Mouse (Mus musculus): ENCODE results near the gene 2310039H08Rik. TPM values are rescaled to one million over a fixed set of nuclear protein-coding genes. Genes with fewer than 3 reads are reported as not detected.
A peak's percentile ranks its signal among the peaks of the same experiment; 100 is the strongest.

The 2310039H08Rik gene
- polyA plus RNA-seq (2016; fragmentation: Nextera tagmentation; extraction: Ambion mirVana), result 55.2 and 56.5 TPM in 2 replicates

- no peaks in the 10 kb centered on the region for H3K27me3 ChIP-seq (replicated peaks)
These were observed at the start of gene 2310039H08Rik for GRCm38 (mm10) chr17:46772404-46773277. TSS of gene 2310039H08Rik (plus strand) at chr17:46772635.

GRCm38 (mm10) chr17:46724477-46725084 is 47.9 kb upstream of the 2310039H08Rik start:
- ATAC-seq, result no peak
- H3K9ac ChIP-seq, result no peak overlapping the region
- WGBS (ENCODE audit: insufficient replicate concordance), result 79% methylated on average over 20 of the region's 20 CpGs
- peaks cover 58% of the 10 kb centered on the region for H3K36me3 ChIP-seq
- H3K4me3 ChIP-seq, result no peak overlapping the region
- no peak overlapping the region for H3K27ac ChIP-seq
- H3K27me3 ChIP-seq (replicated peaks), result peaks cover 18% of the 10 kb centered on the region
- peaks cover 20% of the 10 kb centered on the region for H3K4me1 ChIP-seq
- H3K9me3 ChIP-seq (replicated peaks), result no peaks in the 10 kb centered on the region
- no peak overlapping the region for H3K4me2 ChIP-seq

More at GRCm38 (mm10) chr17:46772404-46773277, at the start of gene 2310039H08Rik:
- Histone ChIP-seq H3K27ac (peak within 1 kb of the TSS; percentile 87), H3K36me3 (peaks cover 36% of the 10 kb centered on the region), H3K4me3 (peak within 1 kb of the TSS; percentile 92), H3K4me2 (peak within 1 kb of the TSS; percentile 92), H3K4me1 (peaks cover 36% of the 10 kb centered on the region), H3K9me3 (replicated peaks) (no peaks in the 10 kb centered on the region), H3K9ac (peak within 1 kb of the TSS; percentile 86)
- under 1% methylated on average over 50 of the region's 50 CpGs for WGBS (ENCODE audit: insufficient replicate concordance)
- peak; percentile 85 for ATAC-seq

- no peak overlapping the region for H3K4me3 ChIP-seq
- no peak overlapping the region for H3K27ac ChIP-seq
- H3K9ac ChIP-seq, result no peak overlapping the region
- peaks cover 20% of the 10 kb centered on the region for H3K4me1 ChIP-seq
- H3K27me3 ChIP-seq (replicated peaks), result peaks cover 25% of the 10 kb centered on the region
- no peaks in the 10 kb centered on the region for H3K9me3 ChIP-seq (replicated peaks)
- no peak overlapping the region for H3K4me2 ChIP-seq
- ATAC-seq, result no peak
- WGBS (ENCODE audit: insufficient replicate concordance), result 60% methylated on average over 9 of the region's 9 CpGs
- H3K36me3 ChIP-seq, result peaks cover 56% of the 10 kb centered on the region
These were observed 47.2 kb upstream of the 2310039H08Rik start for GRCm38 (mm10) chr17:46725273-46725672.

- WGBS (ENCODE audit: insufficient replicate concordance), result 81% methylated on average over 26 of the region's 26 CpGs
- ATAC-seq, result 0 out of 2 replicates have a peak, but pooled peaks have one; percentile 22
- no peaks in the 10 kb centered on the region for H3K9me3 ChIP-seq (replicated peaks)
- H3K36me3 ChIP-seq, result peaks cover 51% of the 10 kb centered on the region
- no peak overlapping the region for H3K4me3 ChIP-seq
- H3K4me1 ChIP-seq, result peaks cover 20% of the 10 kb centered on the region
- H3K4me2 ChIP-seq, result no peak overlapping the region
- no peak overlapping the region for H3K27ac ChIP-seq
- no peak overlapping the region for H3K9ac ChIP-seq
- H3K27me3 ChIP-seq (replicated peaks), result peaks cover 26% of the 10 kb centered on the region
These were observed 46.4 kb upstream of the 2310039H08Rik start for GRCm38 (mm10) chr17:46725731-46726645.

GRCm38 (mm10) chr17:46727271-46727670 is 45.2 kb upstream of the 2310039H08Rik start:
- Histone ChIP-seq H3K4me1 (peaks cover 20% of the 10 kb centered on the region), H3K36me3 (peaks cover 42% of the 10 kb centered on the region), H3K9ac (no peak overlapping the region), H3K9me3 (replicated peaks) (no peaks in the 10 kb centered on the region), H3K4me2 (no peak overlapping the region), H3K27ac (no peak overlapping the region), H3K4me3 (no peak overlapping the region), H3K27me3 (replicated peaks) (peaks cover 26% of the 10 kb centered on the region)
- no peak for ATAC-seq
- WGBS (ENCODE audit: insufficient replicate concordance), result 84% methylated on average over 11 of the region's 11 CpGs

GRCm38 (mm10) chr17:46728021-46728420 is 44.4 kb upstream of the 2310039H08Rik start:
- Histone ChIP-seq H3K4me3 (no peak overlapping the region), H3K9me3 (replicated peaks) (no peaks in the 10 kb centered on the region), H3K36me3 (peaks cover 35% of the 10 kb centered on the region), H3K27me3 (replicated peaks) (peaks cover 26% of the 10 kb centered on the region), H3K4me2 (no peak overlapping the region), H3K9ac (no peak overlapping the region), H3K4me1 (peaks cover 20% of the 10 kb centered on the region), H3K27ac (no peak overlapping the region)
- ATAC-seq, result no peak
- WGBS (ENCODE audit: insufficient replicate concordance), result 32% methylated on average over 6 of the region's 6 CpGs

- H3K27me3 ChIP-seq (replicated peaks), result peaks cover 26% of the 10 kb centered on the region
- no peak for ATAC-seq
- peaks cover 20% of the 10 kb centered on the region for H3K4me1 ChIP-seq
- H3K4me3 ChIP-seq, result 0 out of 2 replicates have a peak overlapping the region, but pooled peaks have one; percentile 24
- H3K27ac ChIP-seq, result no peak overlapping the region
- H3K36me3 ChIP-seq, result peaks cover 30% of the 10 kb centered on the region
- 43% methylated on average over 11 of the region's 11 CpGs for WGBS (ENCODE audit: insufficient replicate concordance)
- no peaks in the 10 kb centered on the region for H3K9me3 ChIP-seq (replicated peaks)
- H3K4me2 ChIP-seq, result peak overlapping the region; percentile 46
- peak overlapping the region; percentile 27; the same call in 1 of the 2 replicates for H3K9ac ChIP-seq
These were observed 43.9 kb upstream of the 2310039H08Rik start for GRCm38 (mm10) chr17:46728496-46728895.

- 33% methylated on average over 24 of the region's 24 CpGs for WGBS (ENCODE audit: insufficient replicate concordance)
These were observed 43.5 kb upstream of the 2310039H08Rik start, which contains the start of gene Gnmt for GRCm38 (mm10) chr17:46728904-46729318. TSS of gene Gnmt (minus strand) at chr17:46729168.

GRCm38 (mm10) chr17:46734055-46734454 is 38.4 kb upstream of the 2310039H08Rik start:
- peaks cover 24% of the 10 kb centered on the region for H3K36me3 ChIP-seq
- WGBS (ENCODE audit: insufficient replicate concordance), result 75% methylated on average over 3 of the region's 3 CpGs
- H3K9ac ChIP-seq, result no peak overlapping the region
- H3K9me3 ChIP-seq (replicated peaks), result no peaks in the 10 kb centered on the region
- peaks cover 14% of the 10 kb centered on the region for H3K27me3 ChIP-seq (replicated peaks)
- H3K4me3 ChIP-seq, result no peak overlapping the region
- H3K4me2 ChIP-seq, result no peak overlapping the region
- H3K27ac ChIP-seq, result 0 out of 2 replicates have a peak overlapping the region, but pooled peaks have one; percentile 12
- 0 out of 2 replicates have a peak, but pooled peaks cover 6% of the 10 kb centered on the region for H3K4me1 ChIP-seq
- ATAC-seq, result peak; percentile 6; the same call in 1 of the 2 replicates

More at GRCm38 (mm10) chr17:46728904-46729318, 43.5 kb upstream of the 2310039H08Rik start, which contains the start of gene Gnmt:
- H3K4me1 ChIP-seq, result peaks cover 23% of the 10 kb centered on the region
- H3K4me2 ChIP-seq, result peak within 1 kb of the TSS; percentile 46
- peak; percentile 53 for ATAC-seq
- no peak within 1 kb of the TSS for H3K27ac ChIP-seq
- H3K9me3 ChIP-seq (replicated peaks), result no peaks in the 10 kb centered on the region
- H3K9ac ChIP-seq, result peak within 1 kb of the TSS; percentile 27; the same call in 1 of the 2 replicates
- peaks cover 26% of the 10 kb centered on the region for H3K27me3 ChIP-seq (replicated peaks)
- H3K4me3 ChIP-seq, result 0 out of 2 replicates have a peak within 1 kb of the TSS, but pooled peaks have one; percentile 24
- H3K36me3 ChIP-seq, result peaks cover 26% of the 10 kb centered on the region

GRCm38 (mm10) chr17:46735287-46735686 is 37.1 kb upstream of the 2310039H08Rik start:
- Histone ChIP-seq H3K9ac (no peak overlapping the region), H3K9me3 (replicated peaks) (no peaks in the 10 kb centered on the region), H3K4me1 (0 out of 2 replicates have a peak, but pooled peaks cover 6% of the 10 kb centered on the region), H3K4me3 (no peak overlapping the region), H3K27ac (0 out of 2 replicates have a peak overlapping the region, but pooled peaks have one; percentile 42), H3K4me2 (no peak overlapping the region), H3K27me3 (replicated peaks) (peaks cover 1% of the 10 kb centered on the region; the same call in 1 of the 2 replicates), H3K36me3 (peaks cover 25% of the 10 kb centered on the region)
- ATAC-seq, result peak; percentile 50; the same call in 1 of the 2 replicates
- WGBS (ENCODE audit: insufficient replicate concordance), result 76% methylated on average over 7 of the region's 7 CpGs

- Histone ChIP-seq H3K36me3 (peaks cover 27% of the 10 kb centered on the region), H3K4me2 (no peak overlapping the region), H3K27ac (peak overlapping the region; percentile 46; the same call in 1 of the 2 replicates), H3K9ac (no peak overlapping the region), H3K4me1 (peaks cover 8% of the 10 kb centered on the region), H3K9me3 (replicated peaks) (no peaks in the 10 kb centered on the region), H3K27me3 (replicated peaks) (no peaks in the 10 kb centered on the region), H3K4me3 (no peak overlapping the region)
- ATAC-seq, result peak; percentile 28; the same call in 1 of the 2 replicates
- WGBS (ENCODE audit: insufficient replicate concordance), result 47% methylated on average over 9 of the region's 10 CpGs
These were observed 36.3 kb upstream of the 2310039H08Rik start for GRCm38 (mm10) chr17:46736160-46736559.

Data from liver, embryonic 12.5 days (tissue).